Mouse (Mus musculus) stomach, postnatal 0 days (tissue): ENCODE results near the gene Hexim2.

Experiments used
- CTCF ChIP-seq: IDR thresholded peaks from 2 replicates; pipeline ENCODE4 v1.5.1; 2016; ENCODE audit warnings: antibody characterized with exemption, low read depth, mild to moderate bottlenecking, moderate library complexity
- EP300 ChIP-seq: optimal IDR thresholded peaks from 2 replicates; pipeline ENCODE3; 2016; ENCODE audit warnings: antibody characterized with exemption

DNA sequence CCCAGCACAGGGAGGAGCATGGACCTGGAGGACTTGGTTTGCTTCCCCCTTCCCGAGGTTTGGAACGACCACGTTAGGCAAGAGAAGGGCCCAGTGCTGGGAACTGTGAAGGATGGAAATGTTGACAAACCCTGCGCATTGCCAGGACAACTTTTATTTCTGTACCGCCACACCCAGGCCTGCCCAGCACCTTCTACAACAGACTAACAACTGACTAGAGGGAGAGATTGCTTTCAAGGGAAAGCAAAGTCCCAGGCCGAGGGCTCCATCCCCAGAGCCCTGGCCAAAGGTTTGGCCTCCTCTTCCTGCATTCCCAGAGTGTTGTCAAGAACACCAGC is 8.5 kb downstream of the Hexim2 start:
- TF ChIP-seq CTCF (no peak), EP300 (no peak)
